Mouse (Mus musculus) MEL (cell line): ENCODE measurements around the gene Gm45808. TPM values are rescaled to one million over a fixed set of nuclear protein-coding genes. Genes with fewer than 3 reads are reported as not detected.
"Not testable (repeated sequence)": the region's sequence is repeated elsewhere in the genome, so short reads cannot be mapped to it uniquely, and the experiment has no call there.

Source experiments
- DNase-seq: peaks from one replicate; pipeline ENCODE4 v3.0.0; 2011; ENCODE audit warnings: low read depth, low spot score
- H3K27ac ChIP-seq: 2 replicates; pipeline ENCODE4 v1.5.1; 2012; ENCODE audit warnings: low read depth, mild to moderate bottlenecking, control low read depth, low read length, moderate library complexity; ENCODE audit not compliant: control insufficient read depth
- H3K27me3 ChIP-seq, 2 experiments: fragments of 150-350 bp in 1 of 2; sonication (generic) in 1 of 2; 2 replicates each; pipeline ENCODE4 v1.6.1; 2012; ENCODE audit warnings: low read length in 2 of 2, mild to moderate bottlenecking in 2 of 2, improper control_type of control experiment in 1 of 2, moderate library complexity in 1 of 2; ENCODE audit not compliant: insufficient read depth in 2 of 2, control insufficient read depth in 1 of 2
- H3K36me3 ChIP-seq, 2 experiments: 2 replicates each; pipeline ENCODE4 v1.6.1; 2012 to 2014; ENCODE audit warnings: low read length in 2 of 2, improper control_type of control experiment in 1 of 2, inconsistent platforms in 1 of 2, mild to moderate bottlenecking in 1 of 2; ENCODE audit not compliant: insufficient read depth in 2 of 2, control insufficient read depth in 1 of 2
- H3K4me1 ChIP-seq, 2 experiments: fragments of 150-350 bp in 1 of 2; sonication (generic) in 1 of 2; 2 replicates each; pipeline ENCODE4 v1.6.1; 2012; ENCODE audit warnings: low read length in 2 of 2, improper control_type of control experiment in 1 of 2, mild to moderate bottlenecking in 1 of 2; ENCODE audit not compliant: insufficient read depth in 2 of 2, control insufficient read depth in 1 of 2
- H3K4me3 ChIP-seq, 2 experiments: fragments of 150-350 bp in 1 of 2; sonication (generic) in 1 of 2; 2 replicates each; pipeline ENCODE4 v1.5.1; 2012; ENCODE audit warnings: low read depth in 2 of 2, low read length in 2 of 2, mild to moderate bottlenecking in 2 of 2, moderate library complexity in 2 of 2, control low read depth in 1 of 2, improper control_type of control experiment in 1 of 2; ENCODE audit not compliant: control insufficient read depth in 1 of 2, insufficient read depth in 1 of 2
- H3K79me2 ChIP-seq: 2 replicates; pipeline ENCODE4 v1.6.1; 2012; ENCODE audit warnings: mild to moderate bottlenecking, low read length, moderate library complexity; ENCODE audit not compliant: control insufficient read depth, poor library complexity, insufficient read depth
- H3K9ac ChIP-seq: 2 replicates; pipeline ENCODE4 v1.6.1; 2012; ENCODE audit warnings: low read depth, mild to moderate bottlenecking, control low read depth, low read length, moderate library complexity; ENCODE audit not compliant: control insufficient read depth, poor library complexity, severe bottlenecking
- H3K9me3 ChIP-seq: fragments of 150-350 bp; sonication (generic); replicated peaks from 2 replicates; pipeline ENCODE4 v1.6.1; 2012; ENCODE audit warnings: mild to moderate bottlenecking, low read length, improper control_type of control experiment, moderate library complexity; ENCODE audit not compliant: insufficient read depth
- CHD2 ChIP-seq: IDR thresholded peaks from 2 replicates; pipeline ENCODE4 v1.6.1; 2011; ENCODE audit warnings: low read length, improper control_type of control experiment
- CTCF ChIP-seq, 3 experiments: IDR thresholded peaks in 2 of 3; conservative IDR thresholded peaks in 1 of 3; 2 replicates each; pipeline ENCODE4 v1.5.1; 2011 to 2012; ENCODE audit warnings: low read length in 3 of 3, low read depth in 2 of 3, mild to moderate bottlenecking in 2 of 3, improper control_type of control experiment in 1 of 3, inconsistent platforms in 1 of 3, mixed read lengths in 1 of 3, moderate library complexity in 1 of 3; ENCODE audit not compliant: control insufficient read depth in 1 of 3, insufficient read depth in 1 of 3, poor library complexity in 1 of 3, severe bottlenecking in 1 of 3
- EP300 ChIP-seq, 2 experiments: IDR thresholded peaks; 2 replicates each; pipeline ENCODE4 v1.6.1; 2011; ENCODE audit warnings: improper control_type of control experiment in 2 of 2, low read length in 2 of 2, low read depth in 1 of 2, mild to moderate bottlenecking in 1 of 2
- ETS1 ChIP-seq: IDR thresholded peaks from 2 replicates; pipeline ENCODE4 v1.6.1; 2012; ENCODE audit warnings: low read depth, mild to moderate bottlenecking, inconsistent platforms, low read length, improper control_type of control experiment, moderate library complexity
- GATA1 ChIP-seq: IDR thresholded peaks from 2 replicates; pipeline ENCODE4 v1.6.1; 2011; ENCODE audit warnings: low read depth, low read length, improper control_type of control experiment
- HCFC1 ChIP-seq: IDR thresholded peaks from 2 replicates; pipeline ENCODE4 v1.6.1; 2012; ENCODE audit warnings: low read depth, mild to moderate bottlenecking, inconsistent platforms, low read length, improper control_type of control experiment, moderate library complexity
- MAFK ChIP-seq: IDR thresholded peaks from 2 replicates; pipeline ENCODE4 v1.6.1; 2011; ENCODE audit warnings: low read depth, mild to moderate bottlenecking, low read length, improper control_type of control experiment, borderline replicate concordance
- MEF2A ChIP-seq: IDR thresholded peaks from 2 replicates; pipeline ENCODE4 v1.6.1; 2014; ENCODE audit warnings: low read depth, mild to moderate bottlenecking, inconsistent platforms, low read length, improper control_type of control experiment; ENCODE audit not compliant: poor library complexity, insufficient replicate concordance, severe bottlenecking; ENCODE audit errors: extremely low read depth
- MYC ChIP-seq: IDR thresholded peaks from 2 replicates; pipeline ENCODE4 v1.6.1; 2011; ENCODE audit warnings: low read depth, mild to moderate bottlenecking, low read length, improper control_type of control experiment, moderate library complexity
- POLR2AphosphoS5 ChIP-seq: IDR thresholded peaks from 2 replicates; pipeline ENCODE4 v1.6.1; 2012; ENCODE audit warnings: low read depth, borderline replicate concordance, mild to moderate bottlenecking, inconsistent platforms, low read length, moderate library complexity, mixed read lengths
- RCOR1 ChIP-seq: IDR thresholded peaks from 2 replicates; pipeline ENCODE4 v1.6.1; 2012; ENCODE audit warnings: low read depth, mild to moderate bottlenecking, inconsistent platforms, low read length, improper control_type of control experiment
- TBP ChIP-seq: IDR thresholded peaks from 2 replicates; pipeline ENCODE4 v1.8.0; 2011; ENCODE audit warnings: low read depth, low read length, improper control_type of control experiment
- TCF12 ChIP-seq: IDR thresholded peaks from 2 replicates; pipeline ENCODE4 v1.6.1; 2014; ENCODE audit warnings: low read depth, mild to moderate bottlenecking, inconsistent platforms, low read length, improper control_type of control experiment, moderate library complexity
- ZNF384 ChIP-seq: IDR thresholded peaks from 2 replicates; pipeline ENCODE4 v1.6.1; 2012; ENCODE audit warnings: low read depth, mild to moderate bottlenecking, inconsistent platforms, low read length, improper control_type of control experiment
- polyA plus RNA-seq, 2 experiments: library from polyadenylated mRNA; stranded (reverse) in 1 of 2; unstranded in 1 of 2; fragments of >175 nt in 1 of 2; fragments of >200 nt in 1 of 2; gene quantifications; 2 replicates each; pipeline versions ENCODE4 v1.2.1 to v1.2.4; 2012; ENCODE audit warnings: low replicate concordance in 2 of 2, low read depth in 1 of 2; ENCODE audit not compliant: insufficient read length in 2 of 2, insufficient read depth in 1 of 2, missing spikeins in 1 of 2
- total RNA-seq: library from RNA; depleted of rRNA; stranded (reverse); fragments of 300-350 nt; gene quantifications from 2 replicates; pipeline ENCODE4 v1.2.3, GENCODE M21; 2012

Gm45808 gene
- total and polyA plus RNA-seq, 3 experiments = not detected

GRCm38 (mm10) chr7:45484985-45485384, 1.6 kb downstream of the Gm45808 start:
- H3K79me2 ChIP-seq, H3K4me3 ChIP-seq, H3K27me3 ChIP-seq, H3K27ac ChIP-seq, H3K9ac ChIP-seq, H3K9me3 ChIP-seq, DNase-seq: not testable (repeated sequence)
- peaks cover 4 to 31% of the 10 kb centered on the region in 2 experiments for H3K4me1 ChIP-seq
- peak; percentile 78 for TF ChIP-seq TBP
- TF ChIP-seq, all 39 proteins: peak for 1; not testable (repeated sequence) for 38
- peaks cover 0 to 26% of the 10 kb centered on the region in 2 experiments; a peak in 2 of 4 replicates for H3K36me3 ChIP-seq

GRCm38 (mm10) chr7:45482166-45482565, 4.4 kb downstream of the Gm45808 start:
- Histone ChIP-seq H3K27me3 (no peaks in the 10 kb centered on the region), H3K9ac (no peak overlapping the region), H3K4me1 (peaks cover 2 to 24% of the 10 kb centered on the region in 2 experiments; a peak in 3 of 4 replicates)
- TF ChIP-seq EP300 (IDR thresholded peaks at IDR 0.05; ENCODE audit: low read depth in 1 of 2, low read length in 2 of 2) (peak; percentile 36 to 62; a peak in 2 of 4 replicates), MYC (no peak), TCF12 (peak; percentile 46; the same call in 1 of the 2 replicates), ETS1 (peak; percentile 53), CTCF (IDR thresholded peaks at IDR 0.05 in 2 of 3, conservative IDR thresholded peaks at IDR 0.05 in 1 of 3; ENCODE audit: control insufficient read depth in 1 of 3, insufficient read depth in 1 of 3, low read depth in 2 of 3, low read length in 3 of 3, poor library complexity in 1 of 3, severe bottlenecking in 1 of 3) (no peak), ZNF384 (0 out of 2 replicates have a peak, but pooled peaks have one; percentile 17), MEF2A (no peak), MAFK (no peak), RCOR1 (peak; percentile 71), POLR2AphosphoS5 (no peak), CHD2 (no peak), GATA1 (peak; percentile 85)
- TF ChIP-seq, all 39 proteins: peak for 6
- Histone ChIP-seq H3K36me3 (peaks cover 0 to 18% of the 10 kb centered on the region in 2 experiments; a peak in 2 of 4 replicates), H3K4me3 (no peak overlapping the region), H3K79me2 (no peaks in the 10 kb centered on the region), H3K9me3 (no peaks in the 10 kb centered on the region), H3K27ac (peak overlapping the region; percentile 5; the same call in 1 of the 2 replicates)
- DNase-seq = peak; percentile 59

- no peaks in the 10 kb centered on the region for H3K27me3 ChIP-seq
- peak; percentile 90 for DNase-seq
- no peaks in the 10 kb centered on the region for H3K9me3 ChIP-seq
- no peaks in the 10 kb centered on the region for H3K79me2 ChIP-seq
- no peak within 1 kb of the TSS for H3K9ac ChIP-seq
- H3K27ac ChIP-seq = peak within 1 kb of the TSS; percentile 5; the same call in 1 of the 2 replicates
- H3K4me1 ChIP-seq = peaks cover 2 to 18% of the 10 kb centered on the region in 2 experiments; a peak in 3 of 4 replicates
- TF ChIP-seq TBP (no peak), HCFC1 (peak; percentile 93), POLR2AphosphoS5 (no peak)
- H3K36me3 ChIP-seq = peaks cover 0 to 12% of the 10 kb centered on the region in 2 experiments; a peak in 2 of 4 replicates
- H3K4me3 ChIP-seq = peak within 1 kb of the TSS in 1 of 2 experiments; percentile 7; a peak in 1 of 4 replicates
Observed at GRCm38 (mm10) chr7:45481374-45481927, 5.2 kb downstream of the Gm45808 start, which contains the start of gene Tulp2. Gene Tulp2 (plus strand): TSS chr7:45481877.
